Mouse (Mus musculus): ENCODE data around the gene 1500011B03Rik.

GRCm38 (mm10) chr5:114827427-114827826, 4.2 kb upstream of the 1500011B03Rik start:
- TF ChIP-seq CTCF (IDR thresholded peaks at IDR 0.05; ENCODE audit: low read depth), result no peak
- no peak for TF ChIP-seq EP300 (IDR thresholded peaks at IDR 0.05; ENCODE audit: low read depth)

Measured in heart, postnatal 0 days (tissue).